24 mouse cellular contexts compared by ENCODE assay signal in the genomic region with DNA sequence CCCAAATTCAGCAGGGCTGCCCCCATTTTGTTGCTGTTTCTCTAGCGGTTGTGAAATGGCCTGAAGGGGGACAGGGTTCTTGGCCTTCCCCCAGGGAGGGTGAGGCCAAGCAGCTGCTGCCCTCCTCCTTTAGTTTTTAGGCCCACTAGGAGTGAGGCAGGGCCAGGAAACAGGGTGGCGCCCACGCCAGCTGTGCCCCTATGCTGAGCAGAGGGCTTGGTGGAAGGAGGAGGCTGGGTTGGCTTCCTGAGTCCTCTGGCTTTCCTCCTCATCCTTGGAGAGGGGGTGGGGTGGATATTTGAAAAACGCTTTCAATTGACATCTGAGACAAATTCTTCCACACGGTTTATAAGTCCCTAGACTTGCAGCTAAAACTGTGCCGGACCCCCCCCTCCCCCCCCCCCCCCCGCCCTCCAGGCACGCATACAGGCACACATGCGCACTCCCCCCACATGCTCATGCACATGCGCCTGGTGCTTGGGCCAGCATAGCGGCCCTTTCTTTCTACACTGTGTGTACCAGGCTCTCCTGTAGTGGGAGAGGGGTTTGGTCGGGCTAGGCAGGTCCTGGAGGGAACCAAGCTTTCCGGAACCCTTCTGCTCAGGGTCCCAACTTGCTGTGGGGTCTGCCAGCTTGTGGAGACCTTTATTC. TPM values are rescaled to one million over a fixed set of nuclear protein-coding genes. Genes with fewer than 3 reads are reported as not detected.
A peak's percentile ranks its signal among the peaks of the same experiment; 100 is the strongest.
DNase-seq lines count a peak whose midpoint lies in the region; ATAC-seq and TF ChIP-seq lines count a peak whose summit lies in the region.
"Had no signal": no experiment of that assay in that cellular context is flagged by ENCODE, and none has a peak within 500 bp of the region (broad histone marks: within the 10 kb centered on the region; RNA-seq: fewer than 3 reads in every experiment).

No protein-coding gene starts in this region.

- no peaks in the 10 kb centered on the region for H3K36me3 ChIP-seq in hindbrain, postnatal 0 days (ENCODE audit: insufficient read depth, low read length)
- no peaks in the 10 kb centered on the region for H3K36me3 ChIP-seq in hindbrain, embryonic 13.5 days
- H3K36me3 ChIP-seq in embryonic facial prominence, embryonic 14.5 days (ENCODE audit: control insufficient read depth, insufficient read depth, low read length), result no peaks in the 10 kb centered on the region
- H3K36me3 ChIP-seq in lung, embryonic 14.5 days (ENCODE audit: insufficient read depth), result peaks cover 45% of the 10 kb centered on the region
- no peaks in the 10 kb centered on the region for H3K36me3 ChIP-seq in liver, postnatal 0 days (replicated peaks; ENCODE audit: insufficient read depth, low read length)
- H3K36me3 ChIP-seq: liver, embryonic 12.5 days; neural tube, embryonic 13.5 days had no signal

- DNase-seq in hindbrain, postnatal 0 days (ENCODE audit: low spot score), result no peak
- DNase-seq in embryonic facial prominence, embryonic 14.5 days (ENCODE audit: low spot score), result no peak
- DNase-seq in lung, embryonic 14.5 days, result peak; percentile 60
- peak; percentile 4 for DNase-seq in skeletal muscle tissue, adult 2 months (ENCODE audit: low read depth, low spot score)
- DNase-seq in frontal cortex, postnatal 36 days (ENCODE audit: low spot score in 2 of 2), result no peak
- no peak for DNase-seq in liver, postnatal 0 days
- no peak for DNase-seq in cerebellum, postnatal 4 days (ENCODE audit: low spot score in 2 of 2)
- DNase-seq: adrenal gland, adult 8-10 months; cerebellum, adult 9-10 months; heart, postnatal 14 days; kidney, adult 2 months; thymus, postnatal 14 days had no signal

- no peaks in the 10 kb centered on the region for H3K9me3 ChIP-seq in hindbrain, postnatal 0 days (ENCODE audit: low read length)
- H3K9me3 ChIP-seq in hindbrain, embryonic 13.5 days, result no peaks in the 10 kb centered on the region
- no peaks in the 10 kb centered on the region for H3K9me3 ChIP-seq in embryonic facial prominence, embryonic 14.5 days (ENCODE audit: control insufficient read depth, low read length)
- H3K9me3 ChIP-seq in lung, embryonic 14.5 days (ENCODE audit: low read depth, low read length), result no peaks in the 10 kb centered on the region
- H3K9me3 ChIP-seq in liver, postnatal 0 days (ENCODE audit: low read length), result no peaks in the 10 kb centered on the region
- H3K9me3 ChIP-seq: forebrain, embryonic 13.5 days; liver, embryonic 12.5 days; neural tube, embryonic 13.5 days had no signal

- peaks cover 66% of the 10 kb centered on the region for H3K27me3 ChIP-seq in hindbrain, postnatal 0 days (ENCODE audit: insufficient read depth, low read length)
- H3K27me3 ChIP-seq in hindbrain, embryonic 13.5 days, result peaks cover 98% of the 10 kb centered on the region
- H3K27me3 ChIP-seq in embryonic facial prominence, embryonic 14.5 days (replicated peaks; ENCODE audit: control insufficient read depth, insufficient read depth, low read length), result peaks cover 73% of the 10 kb centered on the region
- H3K27me3 ChIP-seq in lung, embryonic 14.5 days (ENCODE audit: insufficient read depth, low read length), result peaks cover 42% of the 10 kb centered on the region
- H3K27me3 ChIP-seq in liver, postnatal 0 days (ENCODE audit: insufficient read depth, low read length), result peaks cover 86% of the 10 kb centered on the region

- peak; percentile 9; the same call in 1 of the 2 replicates for TF ChIP-seq CTCF in hindbrain, postnatal 0 days (IDR thresholded peaks at IDR 0.05; ENCODE audit: low read depth)
- TF ChIP-seq CTCF in lung, embryonic 14.5 days (IDR thresholded peaks at IDR 0.05; ENCODE audit: low read depth), result peak; percentile 27; the same call in 1 of the 2 replicates
- TF ChIP-seq CTCF in liver, postnatal 0 days (IDR thresholded peaks at IDR 0.05; ENCODE audit: low read depth), result no peak

- H3K4me2 ChIP-seq in hindbrain, postnatal 0 days (ENCODE audit: low read depth, low read length), result no peak overlapping the region
- H3K4me2 ChIP-seq in hindbrain, embryonic 13.5 days, result no peak overlapping the region
- peak overlapping the region; percentile 48 for H3K4me2 ChIP-seq in embryonic facial prominence, embryonic 14.5 days (ENCODE audit: low read depth, low read length)
- H3K4me2 ChIP-seq in lung, embryonic 14.5 days, result peak overlapping the region; percentile 81
- no peak overlapping the region for H3K4me2 ChIP-seq in liver, postnatal 0 days (ENCODE audit: low read depth, low read length)
- H3K4me2 ChIP-seq: forebrain, embryonic 13.5 days; liver, embryonic 12.5 days; neural tube, embryonic 13.5 days had no signal

- ATAC-seq in hindbrain, postnatal 0 days, result no peak
- no peak for ATAC-seq in hindbrain, embryonic 13.5 days (ENCODE audit: low FRiP score)
- ATAC-seq in embryonic facial prominence, embryonic 14.5 days (ENCODE audit: low read depth), result peak; percentile 67
- ATAC-seq in lung, embryonic 14.5 days (ENCODE audit: insufficient read depth), result no peak; the same call in 1 of the 2 replicates
- no peak for ATAC-seq in liver, postnatal 0 days
- ATAC-seq: forebrain, embryonic 13.5 days; hindbrain, embryonic 16.5 days; liver, embryonic 12.5 days had no signal

- WGBS in hindbrain, postnatal 0 days, result 40% methylated on average over 11 of the region's 13 CpGs
- 26% methylated on average over 10 of the region's 13 CpGs for WGBS in hindbrain, embryonic 13.5 days
- WGBS in embryonic facial prominence, embryonic 14.5 days, result 22% methylated on average over 10 of the region's 13 CpGs
- WGBS in lung, embryonic 14.5 days, result 32% methylated on average over 11 of the region's 13 CpGs
- 48% methylated on average over 10 of the region's 13 CpGs for WGBS in liver, postnatal 0 days (ENCODE audit: insufficient replicate concordance)

- no peak for TF ChIP-seq EP300 in liver, postnatal 0 days (IDR thresholded peaks at IDR 0.05; ENCODE audit: low read depth)

- no peaks in the 10 kb centered on the region for H3K4me1 ChIP-seq in hindbrain, postnatal 0 days (ENCODE audit: insufficient read depth, low read length)
- H3K4me1 ChIP-seq in hindbrain, embryonic 13.5 days (replicated peaks), result peaks cover 9% of the 10 kb centered on the region
- H3K4me1 ChIP-seq in embryonic facial prominence, embryonic 14.5 days (ENCODE audit: control insufficient read depth, insufficient read depth, low read length), result no peaks in the 10 kb centered on the region
- peaks cover 9% of the 10 kb centered on the region; the same call in 1 of the 2 replicates for H3K4me1 ChIP-seq in lung, embryonic 14.5 days (ENCODE audit: insufficient read depth)
- H3K4me1 ChIP-seq in liver, postnatal 0 days (ENCODE audit: insufficient read depth), result no peaks in the 10 kb centered on the region

- no peak overlapping the region for H3K27ac ChIP-seq in hindbrain, postnatal 0 days
- H3K27ac ChIP-seq in hindbrain, embryonic 13.5 days, result no peak overlapping the region
- no peak overlapping the region for H3K27ac ChIP-seq in embryonic facial prominence, embryonic 14.5 days (replicated peaks; ENCODE audit: low read depth, low read length)
- peak overlapping the region; percentile 97; the same call in 1 of the 2 replicates for H3K27ac ChIP-seq in lung, embryonic 14.5 days (ENCODE audit: low read depth)
- no peak overlapping the region for H3K27ac ChIP-seq in liver, postnatal 0 days (ENCODE audit: low read depth)
- H3K27ac ChIP-seq: forebrain, embryonic 13.5 days; left cerebral cortex, adult 2 months; liver, embryonic 12.5 days; neural tube, embryonic 13.5 days had no signal

- H3K4me3 ChIP-seq in hindbrain, postnatal 0 days (ENCODE audit: low read length), result no peak overlapping the region
- no peak overlapping the region for H3K4me3 ChIP-seq in hindbrain, embryonic 13.5 days
- H3K4me3 ChIP-seq in embryonic facial prominence, embryonic 14.5 days (ENCODE audit: low read depth, low read length), result peak overlapping the region; percentile 24
- H3K4me3 ChIP-seq in lung, embryonic 14.5 days (ENCODE audit: low read depth, low read length), result peak overlapping the region; percentile 22
- no peak overlapping the region for H3K4me3 ChIP-seq in liver, postnatal 0 days (ENCODE audit: low read depth, low read length)
- H3K4me3 ChIP-seq: forebrain, embryonic 13.5 days; left cerebral cortex, adult 2 months; liver, embryonic 12.5 days; megakaryocyte, embryonic 14.5 days; neural tube, embryonic 13.5 days had no signal

- H3K9ac ChIP-seq in hindbrain, postnatal 0 days (replicated peaks; ENCODE audit: low read length), result no peak overlapping the region
- no peak overlapping the region for H3K9ac ChIP-seq in hindbrain, embryonic 13.5 days
- 0 out of 2 replicates have a peak overlapping the region, but pooled peaks have one; percentile 38 for H3K9ac ChIP-seq in embryonic facial prominence, embryonic 14.5 days (ENCODE audit: low read depth, low read length)
- 0 out of 2 replicates have a peak overlapping the region, but pooled peaks have one; percentile 18 for H3K9ac ChIP-seq in lung, embryonic 14.5 days
- H3K9ac ChIP-seq in liver, postnatal 0 days (replicated peaks), result no peak overlapping the region
- H3K9ac ChIP-seq: forebrain, embryonic 13.5 days; liver, embryonic 12.5 days; neural tube, embryonic 13.5 days had no signal

RNA-seq across cellular contexts. Expression of gene Tbx4, which starts 10.2 kb away (rescaled TPM):
- 0.18 and 0.47 TPM in 2 replicates for total RNA-seq in hindbrain, postnatal 0 days (2014; rRNA removed)
- polyA plus RNA-seq in hindbrain, postnatal 0 days (2015; fragmentation: Nextera tagmentation; extraction: Ambion mirVana), result 0.20 and 0.23 TPM in 2 replicates
- 0.34 TPM in 2 replicates for polyA plus RNA-seq in hindbrain, embryonic 13.5 days (2015; fragmentation: Nextera tagmentation; extraction: Ambion mirVana)
- polyA plus RNA-seq in embryonic facial prominence, embryonic 14.5 days (2014; fragmentation: Nextera tagmentation; extraction: Ambion mirVana), result 0.85 and 1.4 TPM in 2 replicates
- polyA plus RNA-seq in lung, embryonic 14.5 days (2014; fragmentation: Nextera tagmentation; extraction: Ambion mirVana), result 67.9 and 73.4 TPM in 2 replicates
- polyA plus RNA-seq in liver, postnatal 0 days (2015; fragmentation: Nextera tagmentation; extraction: Ambion mirVana), result not detected in 2 replicates
- total RNA-seq: monocyte, adult 5-6 weeks had no signal

RNA-seq across cellular contexts. Expression of gene Gm11444, which starts 46.3 kb away (rescaled TPM):
- total RNA-seq in hindbrain, postnatal 0 days (2014; rRNA removed), result not detected in 2 replicates
- not detected in 2 replicates for polyA plus RNA-seq in hindbrain, postnatal 0 days (2015; fragmentation: Nextera tagmentation; extraction: Ambion mirVana)
- polyA plus RNA-seq in hindbrain, embryonic 13.5 days (2015; fragmentation: Nextera tagmentation; extraction: Ambion mirVana), result not detected in 2 replicates
- not detected in 2 replicates for polyA plus RNA-seq in embryonic facial prominence, embryonic 14.5 days (2014; fragmentation: Nextera tagmentation; extraction: Ambion mirVana)
- not detected in 2 replicates for polyA plus RNA-seq in lung, embryonic 14.5 days (2014; fragmentation: Nextera tagmentation; extraction: Ambion mirVana)
- polyA plus RNA-seq in liver, postnatal 0 days (2015; fragmentation: Nextera tagmentation; extraction: Ambion mirVana), result not detected in 2 replicates
- total RNA-seq: adrenal gland, adult 8-10 months; gastrocnemius, adult 18-20 months; heart, postnatal 14 days; left cerebral cortex, adult 2 months; monocyte, adult 5-6 weeks had no signal
- polyA plus RNA-seq: C2C12; forebrain, embryonic 13.5 days; hindbrain, embryonic 16.5 days; kidney, adult 2 months; liver, embryonic 12.5 days; neural tube, embryonic 13.5 days; small intestine, adult 2 months; stomach, embryonic 16.5 days had no signal

Comparison
In these comparisons a context has a peak if more than half of its experiments do, and no peak if none do; other contexts are left out.
1. DNase-seq: peak in lung, embryonic 14.5 days (single experiment) and skeletal muscle tissue, adult 2 months (single experiment); none in hindbrain, postnatal 0 days (single experiment), embryonic facial prominence, embryonic 14.5 days (single experiment), frontal cortex, postnatal 36 days (0 of 2), liver, postnatal 0 days (single experiment) and cerebellum, postnatal 4 days (0 of 2).
2. H3K4me2 ChIP-seq: peak in embryonic facial prominence, embryonic 14.5 days (single experiment) and lung, embryonic 14.5 days (single experiment); none in hindbrain, postnatal 0 days (single experiment), hindbrain, embryonic 13.5 days (single experiment) and liver, postnatal 0 days (single experiment).
3. H3K4me3 ChIP-seq: peak in embryonic facial prominence, embryonic 14.5 days (single experiment) and lung, embryonic 14.5 days (single experiment); none in hindbrain, postnatal 0 days (single experiment), hindbrain, embryonic 13.5 days (single experiment) and liver, postnatal 0 days (single experiment).
4. H3K9ac ChIP-seq: peak in embryonic facial prominence, embryonic 14.5 days (single experiment) and lung, embryonic 14.5 days (single experiment); none in hindbrain, postnatal 0 days (single experiment), hindbrain, embryonic 13.5 days (single experiment) and liver, postnatal 0 days (single experiment).
5. RNA of gene Tbx4, which starts 10.2 kb away (polyA plus RNA-seq): 67.9 to 73.4 TPM in lung, embryonic 14.5 days; 0.85 to 1.4 TPM in embryonic facial prominence, embryonic 14.5 days, 0.34 TPM in hindbrain, embryonic 13.5 days, 0.20 to 0.23 TPM in hindbrain, postnatal 0 days and not detected in liver, postnatal 0 days; every median in the first group is over 10 times any median in the second.